Mouse (Mus musculus) brown adipose tissue, adult 24 weeks (tissue): ENCODE measurements around the gene Mcf2. TPM values are rescaled to one million over a fixed set of nuclear protein-coding genes. Genes with fewer than 3 reads are reported as not detected.

ENCODE experiments used
- H3K27ac ChIP-seq: fragments of 200-500 bp; replicated peaks from 2 replicates; pipeline ENCODE4 v1.5.1; 2012; ENCODE audit warnings: low read depth, mild to moderate bottlenecking, low read length
- H3K4me1 ChIP-seq: fragments of 200-500 bp; 2 replicates; pipeline ENCODE4 v1.6.1; 2012; ENCODE audit warnings: low read length, mixed read lengths; ENCODE audit not compliant: control insufficient read depth, insufficient read depth, insufficient read length
- H3K4me3 ChIP-seq: fragments of 200-500 bp; 2 replicates; pipeline ENCODE4 v1.5.1; 2012; ENCODE audit warnings: low read depth, mild to moderate bottlenecking, low read length, moderate library complexity; ENCODE audit not compliant: insufficient read depth
- polyA plus RNA-seq: library from polyadenylated mRNA; stranded (reverse); fragments of >200 nt; gene quantifications from 2 replicates; pipeline ENCODE4 v1.2.4, GENCODE M21; 2012; ENCODE audit not compliant: missing spikeins, insufficient read depth, insufficient read length

Gene Mcf2
- polyA plus RNA-seq: not detected in 2 replicates

DNA sequence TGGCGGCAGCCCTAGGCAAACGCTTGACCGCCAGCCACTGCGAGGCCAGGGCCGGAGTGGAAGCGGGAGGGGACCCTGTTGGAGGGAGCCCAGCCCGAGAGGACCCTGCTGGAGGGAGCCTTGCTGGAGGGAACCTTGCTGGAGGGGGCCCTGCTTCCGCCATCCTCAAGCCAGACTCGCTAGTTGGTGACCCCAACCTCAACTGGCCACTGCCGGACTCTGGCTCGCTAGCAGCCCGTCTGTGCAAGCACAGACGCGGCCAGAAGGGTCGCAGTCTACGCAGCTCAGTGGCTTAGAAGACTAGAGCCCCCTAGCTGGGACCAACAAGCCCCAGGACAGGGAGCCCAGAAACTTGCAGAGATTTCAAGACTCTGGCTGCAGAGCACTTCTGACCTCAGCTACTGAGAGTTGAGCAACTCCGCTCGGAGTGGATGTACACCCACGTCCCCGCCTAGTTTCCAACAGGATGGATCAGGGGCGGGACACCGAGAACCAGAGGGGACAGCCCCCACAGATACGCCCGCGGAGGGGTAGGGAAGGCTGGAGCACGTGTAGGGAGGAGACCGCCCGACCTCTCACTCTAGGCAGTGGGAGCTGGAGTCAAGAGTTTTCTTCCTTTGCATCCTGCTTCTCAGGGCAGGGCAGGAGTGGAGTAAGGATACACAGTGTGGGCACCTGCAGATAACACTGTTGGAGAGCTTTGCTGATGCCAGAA is at the start of gene Mcf2:
Gene Mcf2 (minus strand): TSS at position 346 of the 715 bp plus-strand sequence.
- no peaks in the 10 kb centered on the region; the same call in 1 of the 2 replicates for H3K4me1 ChIP-seq
- H3K4me3 ChIP-seq: peak within 1 kb of the TSS; percentile 6; the same call in 1 of the 2 replicates
- H3K27ac ChIP-seq: no peak within 1 kb of the TSS

DNA sequence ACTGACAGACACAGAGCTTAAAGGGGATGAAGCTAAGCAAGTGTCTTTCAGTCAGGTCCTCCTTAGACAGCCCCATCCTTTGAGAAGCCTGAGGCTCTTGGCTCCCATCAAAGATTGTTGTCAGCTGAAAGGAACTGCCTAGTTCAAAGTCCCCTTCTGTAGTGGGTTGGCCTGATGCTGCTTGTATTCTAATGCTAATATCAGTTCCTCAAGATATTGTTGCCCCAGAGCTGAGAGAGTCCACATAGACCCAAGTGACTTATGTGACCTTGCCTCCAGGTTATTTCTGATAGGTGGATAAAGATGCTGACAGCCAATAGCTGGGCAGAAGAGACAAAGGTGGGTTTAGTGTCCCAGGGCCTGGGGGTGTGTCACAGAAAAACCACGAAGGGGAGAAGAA is 8.8 kb upstream of the Mcf2 start:
- Histone ChIP-seq H3K27ac (no peak overlapping the region), H3K4me1 (no peaks in the 10 kb centered on the region), H3K4me3 (no peak overlapping the region)

DNA sequence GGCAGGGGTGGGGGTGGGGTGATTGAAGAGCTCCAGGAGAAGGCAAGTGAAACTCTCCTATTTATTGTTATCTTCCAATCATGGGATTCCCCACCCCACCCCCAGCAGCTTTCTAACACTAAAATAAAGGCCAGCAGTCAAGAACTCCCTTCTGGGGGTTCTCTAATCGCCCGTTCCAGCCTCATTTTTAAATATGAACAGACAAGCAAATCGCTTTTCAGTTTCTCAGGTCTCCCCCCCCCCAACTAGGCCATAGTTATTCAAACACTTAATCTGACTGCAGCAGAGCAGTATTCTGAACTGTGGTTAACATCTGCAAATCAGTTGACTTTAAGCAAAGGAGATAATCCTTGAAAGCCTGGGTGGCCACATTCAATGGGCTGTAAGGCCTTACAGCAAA is 3.7 kb upstream of the Mcf2 start:
- H3K4me1 ChIP-seq: no peaks in the 10 kb centered on the region; the same call in 1 of the 2 replicates
- H3K27ac ChIP-seq: no peak overlapping the region
- H3K4me3 ChIP-seq: no peak overlapping the region

DNA sequence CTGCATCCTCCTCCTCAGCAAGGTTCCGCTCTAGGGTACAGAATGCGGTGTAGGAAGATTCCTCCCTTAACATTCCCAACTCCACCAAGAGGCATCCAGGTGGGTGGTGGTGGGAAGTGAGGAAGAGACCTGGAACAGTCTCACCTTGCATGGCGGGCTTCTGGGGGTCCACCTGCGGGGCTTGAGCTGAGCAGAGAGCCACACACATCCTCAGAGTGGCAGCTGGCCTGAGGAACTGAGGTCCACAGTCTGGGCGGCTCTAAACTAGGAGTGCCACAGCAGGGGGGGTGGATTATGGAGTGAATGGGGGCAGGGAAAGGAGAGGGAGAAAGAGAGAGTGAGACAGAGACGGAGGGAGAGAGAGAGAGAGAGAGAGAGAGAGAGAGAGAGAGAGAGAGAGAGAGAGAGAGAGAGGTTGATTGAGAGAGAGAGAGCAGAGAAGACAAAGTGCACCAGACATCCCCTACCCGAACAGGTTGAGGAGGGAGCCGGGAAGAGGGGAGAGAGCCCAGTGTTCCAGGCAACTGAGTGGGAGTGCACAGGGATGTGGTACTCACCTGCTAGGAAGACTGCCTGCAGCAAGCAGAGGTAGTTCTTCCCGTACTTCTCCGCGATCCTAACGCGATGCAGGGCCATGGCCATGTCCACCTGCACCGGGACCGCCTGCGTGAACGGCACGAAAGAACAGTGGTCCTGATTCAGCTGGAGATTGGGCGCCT is 705 bp downstream of the Mcf2 start:
- H3K4me1 ChIP-seq: no peaks in the 10 kb centered on the region; the same call in 1 of the 2 replicates
- H3K27ac ChIP-seq: no peak overlapping the region
- peak overlapping the region; percentile 6; the same call in 1 of the 2 replicates for H3K4me3 ChIP-seq

DNA sequence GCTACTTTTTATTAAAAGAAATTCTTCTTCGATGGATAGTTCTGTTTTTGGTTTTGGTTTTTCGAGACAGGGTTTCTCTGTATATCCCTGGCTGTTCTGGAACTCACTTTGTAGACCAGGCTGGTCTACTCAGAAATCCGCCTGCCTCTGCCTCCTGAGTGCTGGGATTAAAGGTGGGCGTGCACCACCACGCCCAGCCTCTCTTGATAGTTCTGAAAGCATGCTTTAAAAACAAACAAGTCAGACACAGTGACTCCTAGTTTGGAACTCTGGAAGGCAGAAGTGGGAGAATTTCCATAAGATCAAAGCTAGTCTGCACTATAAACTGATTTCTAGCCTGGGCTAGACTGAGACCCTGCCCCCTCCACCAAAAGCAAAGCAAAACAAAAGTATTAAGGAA is 8.8 kb downstream of the Mcf2 start:
- no peaks in the 10 kb centered on the region for H3K4me1 ChIP-seq
- no peak overlapping the region for H3K4me3 ChIP-seq
- no peak overlapping the region for H3K27ac ChIP-seq

DNA sequence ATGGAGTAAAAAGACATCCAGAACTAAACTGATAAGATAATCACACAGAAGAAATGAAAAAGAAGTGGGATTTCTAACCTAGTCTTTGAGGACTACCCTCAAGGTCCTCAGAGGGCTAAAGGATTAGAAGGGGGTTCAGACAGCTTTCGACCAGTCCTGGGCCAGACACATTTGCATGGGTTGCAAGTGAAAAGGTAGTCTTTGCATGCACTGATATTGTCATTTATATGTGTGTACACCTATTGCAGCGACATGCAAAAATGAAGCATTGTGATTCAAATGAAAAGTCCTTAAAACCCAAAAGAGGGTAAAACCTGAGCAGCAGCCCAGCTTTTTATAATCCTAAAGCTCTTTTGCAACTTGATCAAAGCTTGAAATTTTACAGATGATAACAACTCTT is 9.4 kb downstream of the Mcf2 start:
- no peaks in the 10 kb centered on the region for H3K4me1 ChIP-seq
- no peak overlapping the region for H3K4me3 ChIP-seq
- H3K27ac ChIP-seq: no peak overlapping the region

DNA sequence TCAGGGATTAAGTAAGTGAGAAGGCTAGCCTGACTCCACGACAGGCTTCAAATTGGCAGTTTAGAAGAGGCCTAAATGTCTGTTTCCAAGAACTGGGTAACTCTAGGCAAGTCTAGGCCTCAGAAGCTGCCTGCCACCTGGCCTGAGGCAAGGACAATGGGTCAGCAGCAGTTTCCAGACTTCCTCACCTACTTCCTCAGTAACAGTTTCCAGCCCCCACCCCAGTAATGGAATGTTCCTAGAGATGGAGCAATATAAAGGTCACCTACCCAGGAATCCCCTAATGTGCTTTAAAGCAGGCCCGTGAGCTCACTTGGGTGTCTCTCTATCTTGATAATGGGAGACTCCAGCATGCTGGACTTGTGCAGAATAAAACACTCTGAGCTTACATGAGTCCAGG is 10.1 kb downstream of the Mcf2 start:
- Histone ChIP-seq H3K4me3 (no peak overlapping the region), H3K4me1 (no peaks in the 10 kb centered on the region), H3K27ac (no peak overlapping the region)

DNA sequence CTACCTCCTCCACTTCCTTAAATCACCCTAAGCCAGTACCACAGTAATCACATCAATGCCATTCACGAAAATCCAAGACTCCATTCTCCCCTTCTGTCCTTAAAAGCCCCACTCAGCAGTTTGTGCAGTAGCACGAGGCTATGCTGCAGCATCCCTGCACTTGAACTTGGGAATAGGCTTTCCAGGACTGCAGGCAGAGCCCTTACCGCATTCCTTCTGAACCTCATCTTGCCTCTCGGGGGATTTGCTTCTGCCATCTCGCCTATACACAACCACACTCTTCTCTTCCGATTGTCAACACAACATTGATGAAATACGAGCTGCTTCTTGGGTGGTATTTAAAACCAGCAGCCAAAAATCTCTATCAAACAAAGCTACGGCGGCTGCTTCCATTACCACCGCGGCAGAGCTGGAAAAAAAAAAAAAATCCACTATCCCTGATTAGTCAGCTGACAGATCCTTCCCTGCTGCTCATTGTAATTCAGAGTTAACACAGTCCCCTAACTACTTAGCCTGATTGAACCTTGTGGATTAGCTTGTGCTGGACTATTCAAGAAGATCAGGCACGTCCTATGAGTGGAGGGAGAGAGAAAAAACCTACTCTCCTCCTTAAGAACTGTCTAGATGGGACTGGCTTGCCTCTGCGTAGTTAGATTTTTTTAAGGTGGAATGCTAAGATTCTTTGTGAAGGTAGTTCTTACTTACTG is 31.5 kb downstream of the Mcf2 start:
- H3K4me1 ChIP-seq: no peaks in the 10 kb centered on the region
- peak overlapping the region; percentile 18; the same call in 1 of the 2 replicates for H3K4me3 ChIP-seq
- no peak overlapping the region for H3K27ac ChIP-seq

DNA sequence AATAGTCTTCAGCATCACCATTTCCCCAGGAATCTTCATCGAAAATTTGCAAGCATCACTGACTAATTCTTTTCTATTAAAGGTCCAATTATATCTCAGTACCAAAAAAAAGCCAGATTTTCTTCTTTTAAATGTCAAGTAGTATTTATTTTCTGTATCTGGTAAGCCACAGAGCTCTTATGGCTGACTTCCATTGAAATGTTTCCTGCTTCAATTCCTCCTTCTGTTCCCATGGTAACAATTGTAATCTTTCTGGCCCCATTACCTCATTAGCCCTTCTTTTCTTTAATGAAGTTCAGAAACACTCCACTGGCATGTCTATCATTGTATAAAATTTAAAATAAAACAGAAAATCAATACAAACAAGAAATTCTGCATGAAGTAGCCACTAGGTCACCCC is 103.5 kb downstream of the Mcf2 start:
- Histone ChIP-seq H3K27ac (no peak overlapping the region), H3K4me3 (no peak overlapping the region), H3K4me1 (no peaks in the 10 kb centered on the region)

DNA sequence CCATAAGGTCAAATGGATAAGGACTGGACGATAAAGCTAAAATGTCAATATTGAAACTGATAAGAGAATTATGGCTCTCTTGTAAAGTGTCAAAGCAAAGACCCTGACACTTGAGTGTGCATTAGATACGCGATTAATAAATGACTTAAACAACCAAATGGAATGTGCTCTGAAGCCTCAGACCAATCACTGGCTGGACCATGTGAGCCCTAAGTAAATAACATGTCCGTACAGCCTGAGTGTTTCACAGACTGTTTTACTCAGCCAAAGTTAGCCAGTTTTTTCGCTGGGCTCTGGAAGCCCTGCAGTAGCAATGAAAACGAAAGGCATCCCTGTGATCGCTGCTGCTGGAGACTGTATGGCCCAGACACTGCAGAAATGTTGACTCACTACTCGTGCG is 123.7 kb downstream of the Mcf2 start:
- no peak overlapping the region for H3K4me3 ChIP-seq
- no peak overlapping the region for H3K27ac ChIP-seq
- no peaks in the 10 kb centered on the region for H3K4me1 ChIP-seq

DNA sequence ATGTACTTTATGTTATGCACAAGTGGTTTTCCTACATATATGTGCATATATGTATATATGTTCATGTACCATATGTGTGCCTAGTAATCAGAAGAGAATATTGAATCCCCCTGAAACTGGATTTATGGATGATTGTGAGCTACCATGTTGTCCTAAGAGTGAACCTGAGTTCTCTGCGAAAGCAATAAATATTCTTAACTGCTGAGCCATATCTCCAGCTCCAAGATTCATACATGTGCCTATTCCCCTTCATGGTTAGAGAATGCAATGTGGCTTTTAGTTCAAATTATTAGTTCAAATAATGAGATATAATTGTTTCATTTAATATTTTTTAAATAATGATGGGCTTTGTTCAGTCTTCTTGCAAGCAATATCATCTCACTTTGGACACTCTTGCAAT is 124.1 kb downstream of the Mcf2 start:
- Histone ChIP-seq H3K4me3 (no peak overlapping the region), H3K4me1 (no peaks in the 10 kb centered on the region), H3K27ac (no peak overlapping the region)

DNA sequence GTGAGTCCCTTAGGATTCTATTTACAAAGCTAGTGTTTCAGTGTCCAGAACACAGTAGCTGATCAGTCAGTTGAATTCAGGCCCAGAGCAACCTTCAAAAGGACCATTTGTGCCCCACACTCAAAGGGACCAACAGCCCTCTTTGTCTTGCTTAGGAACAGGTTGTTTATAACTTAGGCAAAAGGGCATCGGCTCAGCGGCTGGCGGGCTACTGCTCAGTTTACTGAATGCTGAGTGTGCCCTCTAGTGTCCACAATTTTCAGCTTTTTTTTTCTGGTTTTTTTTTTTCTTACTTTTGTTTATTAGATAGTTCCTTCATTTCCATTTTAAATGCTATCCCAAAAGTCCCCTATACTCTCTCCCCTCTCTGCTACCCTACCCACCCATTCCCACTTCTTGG is 152.2 kb downstream of the Mcf2 start:
- Histone ChIP-seq H3K4me1 (no peaks in the 10 kb centered on the region), H3K4me3 (no peak overlapping the region), H3K27ac (no peak overlapping the region)

DNA sequence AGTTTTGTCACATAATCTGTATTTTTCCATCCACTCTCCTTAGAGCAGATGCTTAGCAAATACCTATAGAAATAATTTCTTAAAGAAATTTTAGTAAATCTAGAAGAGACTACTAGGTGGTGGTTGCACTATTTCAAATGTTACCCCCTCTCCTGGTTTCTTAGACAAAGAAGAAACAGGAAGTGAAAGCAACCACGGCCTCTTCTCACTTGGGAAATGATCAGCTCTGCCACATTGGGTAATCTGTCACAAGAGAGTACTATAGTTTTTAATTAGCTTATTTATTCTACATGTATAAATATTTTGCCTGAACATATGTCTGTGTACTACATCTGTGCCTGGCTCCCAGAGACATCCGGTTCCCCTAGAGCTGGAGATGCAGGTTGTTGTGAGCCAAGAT is 157.3 kb downstream of the Mcf2 start:
- Histone ChIP-seq H3K4me3 (no peak overlapping the region), H3K4me1 (no peaks in the 10 kb centered on the region), H3K27ac (no peak overlapping the region)

DNA sequence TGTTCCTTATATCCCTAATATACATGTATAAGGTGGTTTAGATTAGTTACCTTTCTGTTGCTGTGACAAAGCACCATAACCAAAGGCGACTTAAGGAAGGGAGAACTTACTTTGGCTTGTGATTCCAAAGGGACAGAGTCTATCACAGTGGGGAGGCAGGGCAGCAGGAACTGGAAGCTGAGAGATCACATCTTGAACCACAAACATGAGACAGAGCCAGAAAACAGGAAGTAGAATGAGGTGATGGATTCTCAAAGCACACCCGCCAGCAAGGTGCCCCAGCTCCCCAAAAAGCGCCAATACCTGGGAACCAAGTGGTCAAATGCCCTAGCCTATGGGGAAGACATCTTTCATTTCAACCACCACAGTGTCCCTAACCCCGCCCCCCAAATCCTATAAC is 157.9 kb downstream of the Mcf2 start:
- no peak overlapping the region for H3K4me3 ChIP-seq
- no peaks in the 10 kb centered on the region for H3K4me1 ChIP-seq
- H3K27ac ChIP-seq: no peak overlapping the region

DNA sequence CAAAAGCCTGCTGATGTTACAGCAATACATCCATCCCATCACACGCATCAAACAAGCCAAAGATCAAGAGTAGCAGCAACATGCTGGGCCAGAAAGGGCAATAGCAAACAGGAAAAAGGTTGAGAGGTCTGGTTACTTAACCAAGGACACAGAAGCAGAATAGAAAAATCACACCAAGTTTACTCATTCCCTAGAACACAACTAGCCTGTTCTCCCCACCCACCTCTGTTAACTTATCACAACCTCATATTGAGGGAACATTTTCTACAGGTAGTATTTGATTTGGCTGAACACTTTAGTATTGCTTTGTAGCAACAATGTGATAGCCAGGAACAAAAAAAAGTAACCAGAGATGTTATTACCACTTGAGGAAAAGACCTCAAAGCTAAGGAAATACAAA is 164.3 kb downstream of the Mcf2 start:
- Histone ChIP-seq H3K4me1 (no peaks in the 10 kb centered on the region), H3K27ac (no peak overlapping the region), H3K4me3 (no peak overlapping the region)
